Mouse (Mus musculus): Measurements from ENCODE around the gene Dennd5a.

GRCm38 (mm10) chr7:109886249-109886648 is 74.0 kb downstream of the Dennd5a start:
- TF ChIP-seq EP300 (IDR thresholded peaks at IDR 0.05; ENCODE audit: insufficient read depth, low read depth, low read length) (no peak), POLR2A (IDR thresholded peaks at IDR 0.05; ENCODE audit: insufficient read depth, low read depth, low read length) (no peak)
